Mouse (Mus musculus) thymus, postnatal 4 days (tissue): ENCODE results near the gene Olfr1297.

Experiments
- DNase-seq: peaks from one replicate; pipeline ENCODE4 v3.0.0; 2021

Gene Olfr1297

GRCm38 (mm10) chr2:111626397-111626796 is at the start of gene Olfr1297:
Gene Olfr1297 (minus strand): TSS chr2:111626497.
- DNase-seq, result no peak

GRCm38 (mm10) chr2:111661119-111661518 is 34.8 kb upstream of the Olfr1297 start, which contains the start of gene Olfr1299:
Gene Olfr1299 (plus strand): TSS chr2:111661419.
- no peak for DNase-seq

GRCm38 (mm10) chr2:111649101-111649500 is 22.8 kb upstream of the Olfr1297 start, which contains the start of gene Olfr1298:
Gene Olfr1298 (minus strand): TSS chr2:111649201.
- no peak for DNase-seq

DNA sequence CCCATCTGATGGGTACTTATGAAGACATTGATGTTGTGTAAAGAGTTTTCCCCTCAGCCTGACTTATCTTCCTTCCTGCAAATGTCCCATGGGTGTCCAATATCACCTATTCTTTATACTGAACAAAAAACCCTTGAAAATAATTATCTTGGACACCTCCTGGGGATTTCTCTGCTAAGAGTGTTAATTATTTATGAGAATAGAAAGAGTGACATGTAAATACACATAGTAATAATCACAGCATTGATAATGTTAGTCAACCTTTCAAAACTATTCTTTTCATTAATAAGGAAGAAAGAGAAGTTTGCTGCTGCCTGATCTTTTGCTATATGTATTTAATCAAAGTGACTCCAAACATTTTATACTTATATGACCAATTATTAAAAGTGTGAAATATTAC is 56.7 kb downstream of the Olfr1297 start, which contains the start of gene Olfr1295:
TSS of gene Olfr1295 (minus strand) at position 101 of the 400 bp plus-strand sequence.
- DNase-seq, result no peak
